Mouse (Mus musculus) MEL (cell line): ENCODE results near the gene 4930578C19Rik. TPM values are rescaled to one million over a fixed set of nuclear protein-coding genes. Genes with fewer than 3 reads are reported as not detected.

Experiments used
- DNase-seq: peaks from one replicate; pipeline ENCODE4 v3.0.0; 2011; ENCODE audit warnings: low read depth, low spot score
- H3K27ac ChIP-seq: 2 replicates; pipeline ENCODE4 v1.5.1; 2012; ENCODE audit warnings: low read depth, mild to moderate bottlenecking, control low read depth, low read length, moderate library complexity; ENCODE audit not compliant: control insufficient read depth
- H3K27me3 ChIP-seq, 2 experiments: fragments of 150-350 bp in 1 of 2; sonication (generic) in 1 of 2; 2 replicates each; pipeline ENCODE4 v1.6.1; 2012; ENCODE audit warnings: low read length in 2 of 2, mild to moderate bottlenecking in 2 of 2, improper control_type of control experiment in 1 of 2, moderate library complexity in 1 of 2; ENCODE audit not compliant: insufficient read depth in 2 of 2, control insufficient read depth in 1 of 2
- H3K36me3 ChIP-seq, 2 experiments: 2 replicates each; pipeline ENCODE4 v1.6.1; 2012 to 2014; ENCODE audit warnings: low read length in 2 of 2, improper control_type of control experiment in 1 of 2, inconsistent platforms in 1 of 2, mild to moderate bottlenecking in 1 of 2; ENCODE audit not compliant: insufficient read depth in 2 of 2, control insufficient read depth in 1 of 2
- H3K4me1 ChIP-seq, 2 experiments: fragments of 150-350 bp in 1 of 2; sonication (generic) in 1 of 2; 2 replicates each; pipeline ENCODE4 v1.6.1; 2012; ENCODE audit warnings: low read length in 2 of 2, improper control_type of control experiment in 1 of 2, mild to moderate bottlenecking in 1 of 2; ENCODE audit not compliant: insufficient read depth in 2 of 2, control insufficient read depth in 1 of 2
- H3K4me3 ChIP-seq, 2 experiments: fragments of 150-350 bp in 1 of 2; sonication (generic) in 1 of 2; 2 replicates each; pipeline ENCODE4 v1.5.1; 2012; ENCODE audit warnings: low read depth in 2 of 2, low read length in 2 of 2, mild to moderate bottlenecking in 2 of 2, moderate library complexity in 2 of 2, control low read depth in 1 of 2, improper control_type of control experiment in 1 of 2; ENCODE audit not compliant: control insufficient read depth in 1 of 2, insufficient read depth in 1 of 2
- H3K79me2 ChIP-seq: 2 replicates; pipeline ENCODE4 v1.6.1; 2012; ENCODE audit warnings: mild to moderate bottlenecking, low read length, moderate library complexity; ENCODE audit not compliant: control insufficient read depth, poor library complexity, insufficient read depth
- H3K9ac ChIP-seq: 2 replicates; pipeline ENCODE4 v1.6.1; 2012; ENCODE audit warnings: low read depth, mild to moderate bottlenecking, control low read depth, low read length, moderate library complexity; ENCODE audit not compliant: control insufficient read depth, poor library complexity, severe bottlenecking
- H3K9me3 ChIP-seq: fragments of 150-350 bp; sonication (generic); replicated peaks from 2 replicates; pipeline ENCODE4 v1.6.1; 2012; ENCODE audit warnings: mild to moderate bottlenecking, low read length, improper control_type of control experiment, moderate library complexity; ENCODE audit not compliant: insufficient read depth
- BHLHE40 ChIP-seq: IDR thresholded peaks from 2 replicates; pipeline ENCODE4 v1.6.1; 2012; ENCODE audit warnings: low read depth, mild to moderate bottlenecking, inconsistent platforms, low read length, improper control_type of control experiment, borderline replicate concordance
- ELF1 ChIP-seq: IDR thresholded peaks from 2 replicates; pipeline ENCODE4 v1.6.1; 2014; ENCODE audit warnings: low read depth, mild to moderate bottlenecking, inconsistent platforms, low read length, improper control_type of control experiment, moderate library complexity
- GATA1 ChIP-seq: IDR thresholded peaks from 2 replicates; pipeline ENCODE4 v1.6.1; 2011; ENCODE audit warnings: low read depth, low read length, improper control_type of control experiment
- MAZ ChIP-seq: IDR thresholded peaks from 2 replicates; pipeline ENCODE4 v1.6.1; 2012; ENCODE audit warnings: low read depth, mild to moderate bottlenecking, inconsistent platforms, low read length, improper control_type of control experiment
- MEF2A ChIP-seq: IDR thresholded peaks from 2 replicates; pipeline ENCODE4 v1.6.1; 2014; ENCODE audit warnings: low read depth, mild to moderate bottlenecking, inconsistent platforms, low read length, improper control_type of control experiment; ENCODE audit not compliant: poor library complexity, insufficient replicate concordance, severe bottlenecking; ENCODE audit errors: extremely low read depth
- MYB ChIP-seq: IDR thresholded peaks from 2 replicates; pipeline ENCODE4 v1.6.1; 2011; ENCODE audit warnings: mild to moderate bottlenecking, low read depth, low read length, improper control_type of control experiment
- POLR2A ChIP-seq, 2 experiments: IDR thresholded peaks; 2 replicates each; pipeline ENCODE4 v1.6.1; 2011 to 2012; ENCODE audit warnings: low read length in 2 of 2, mild to moderate bottlenecking in 2 of 2, control low read depth in 1 of 2, improper control_type of control experiment in 1 of 2, low read depth in 1 of 2, moderate library complexity in 1 of 2; ENCODE audit not compliant: control insufficient read depth in 1 of 2, insufficient read depth in 1 of 2, poor library complexity in 1 of 2
- TAL1 ChIP-seq: IDR thresholded peaks from 2 replicates; pipeline ENCODE4 v1.6.1; 2012; ENCODE audit warnings: mild to moderate bottlenecking, inconsistent platforms, low read length, moderate library complexity, mixed read lengths
- USF2 ChIP-seq, 2 experiments: IDR thresholded peaks; 2 replicates each; pipeline ENCODE4 v1.6.1; 2011 to 2012; ENCODE audit warnings: improper control_type of control experiment in 2 of 2, low read length in 2 of 2, borderline replicate concordance in 1 of 2, inconsistent platforms in 1 of 2, low read depth in 1 of 2, mild to moderate bottlenecking in 1 of 2; ENCODE audit not compliant: insufficient read depth in 1 of 2
- ZC3H11A ChIP-seq: IDR thresholded peaks from 2 replicates; pipeline ENCODE4 v1.6.1; 2012; ENCODE audit warnings: low read depth, mild to moderate bottlenecking, inconsistent platforms, low read length, improper control_type of control experiment
- ZKSCAN1 ChIP-seq: IDR thresholded peaks from 2 replicates; pipeline ENCODE4 v1.6.1; 2012; ENCODE audit warnings: low read depth, mild to moderate bottlenecking, inconsistent platforms, low read length, improper control_type of control experiment, moderate library complexity
- polyA plus RNA-seq, 2 experiments: library from polyadenylated mRNA; stranded (reverse) in 1 of 2; unstranded in 1 of 2; fragments of >175 nt in 1 of 2; fragments of >200 nt in 1 of 2; gene quantifications; 2 replicates each; pipeline versions ENCODE4 v1.2.1 to v1.2.4; 2012; ENCODE audit warnings: low replicate concordance in 2 of 2, low read depth in 1 of 2; ENCODE audit not compliant: insufficient read length in 2 of 2, insufficient read depth in 1 of 2, missing spikeins in 1 of 2
- total RNA-seq: library from RNA; depleted of rRNA; stranded (reverse); fragments of 300-350 nt; gene quantifications from 2 replicates; pipeline ENCODE4 v1.2.3, GENCODE M21; 2012; rRNA removed

The 4930578C19Rik gene
- total RNA-seq: not detected in 2 replicates
- polyA plus RNA-seq: not detected

DNA sequence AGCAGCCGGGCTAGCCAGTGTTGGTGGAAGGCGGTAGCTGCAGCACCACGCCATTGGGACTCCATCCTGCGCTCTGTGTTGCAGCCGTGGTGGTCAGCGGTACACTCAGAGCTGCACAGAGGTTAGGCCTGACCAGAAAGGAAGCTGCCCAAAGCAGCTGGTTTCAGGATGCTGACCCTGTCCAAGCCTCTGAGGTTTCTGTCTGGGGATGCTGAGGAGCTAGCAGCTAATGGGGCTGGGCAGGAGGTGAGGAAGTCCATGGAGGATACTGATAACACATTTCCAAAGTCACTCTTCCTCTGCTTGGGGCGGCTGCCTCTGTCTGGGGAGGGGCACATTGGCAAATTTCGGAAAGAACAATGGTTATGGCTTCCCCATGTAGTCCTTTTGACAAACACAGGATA is at the start of gene 4930578C19Rik:
Gene 4930578C19Rik (minus strand): TSS at position 200 of the 404 bp plus-strand sequence.
- no peak for TF ChIP-seq MAZ
- TF ChIP-seq, all 39 proteins: peak for 0
- H3K27me3 ChIP-seq: no peaks in the 10 kb centered on the region
- no peaks in the 10 kb centered on the region for H3K4me1 ChIP-seq
- no peak for DNase-seq
- no peak within 1 kb of the TSS for H3K4me3 ChIP-seq
- H3K36me3 ChIP-seq: no peaks in the 10 kb centered on the region
- no peak within 1 kb of the TSS for H3K27ac ChIP-seq
- H3K9me3 ChIP-seq: no peaks in the 10 kb centered on the region; the same call in 1 of the 2 replicates
- no peak within 1 kb of the TSS for H3K9ac ChIP-seq
- no peaks in the 10 kb centered on the region for H3K79me2 ChIP-seq

DNA sequence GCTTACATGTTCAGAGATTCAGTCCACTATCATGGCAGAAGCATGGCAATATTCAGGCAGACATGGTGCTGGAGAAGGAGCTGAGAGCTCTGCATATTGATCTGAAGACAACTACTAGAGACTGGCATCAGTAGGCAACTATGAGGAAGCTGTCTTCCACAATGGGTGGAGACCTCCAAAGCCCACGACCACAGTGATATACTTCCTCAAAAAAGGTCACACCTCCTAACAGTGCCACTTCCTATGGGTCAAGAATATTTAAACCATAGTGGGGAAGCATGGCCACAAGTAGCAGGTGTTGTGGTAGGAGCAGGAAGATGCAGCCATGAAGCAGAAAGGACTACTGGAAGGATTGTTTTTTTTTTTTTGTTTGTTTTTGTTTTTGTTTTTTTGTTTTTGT is 6.5 kb upstream of the 4930578C19Rik start:
- no peaks in the 10 kb centered on the region for H3K27me3 ChIP-seq
- H3K9ac ChIP-seq: no peak overlapping the region
- no peaks in the 10 kb centered on the region for H3K79me2 ChIP-seq
- no peaks in the 10 kb centered on the region for H3K9me3 ChIP-seq
- TF ChIP-seq GATA1: no peak
- TF ChIP-seq MYB: no peak
- TF ChIP-seq ZKSCAN1: no peak
- TF ChIP-seq ZC3H11A: no peak
- no peak for TF ChIP-seq BHLHE40
- no peak for TF ChIP-seq TAL1
- no peak for TF ChIP-seq ELF1
- no peak for TF ChIP-seq USF2 (IDR thresholded peaks at IDR 0.05; ENCODE audit: borderline replicate concordance in 1 of 2, insufficient read depth in 1 of 2, low read depth in 1 of 2, low read length in 2 of 2)
- no peak for TF ChIP-seq POLR2A (IDR thresholded peaks at IDR 0.05; ENCODE audit: control insufficient read depth in 1 of 2, insufficient read depth in 1 of 2, low read depth in 1 of 2, low read length in 2 of 2, poor library complexity in 1 of 2)
- no peaks in the 10 kb centered on the region for H3K4me1 ChIP-seq
- no peak for DNase-seq
- H3K36me3 ChIP-seq: no peaks in the 10 kb centered on the region
- H3K4me3 ChIP-seq: no peak overlapping the region
- no peak overlapping the region for H3K27ac ChIP-seq

DNA sequence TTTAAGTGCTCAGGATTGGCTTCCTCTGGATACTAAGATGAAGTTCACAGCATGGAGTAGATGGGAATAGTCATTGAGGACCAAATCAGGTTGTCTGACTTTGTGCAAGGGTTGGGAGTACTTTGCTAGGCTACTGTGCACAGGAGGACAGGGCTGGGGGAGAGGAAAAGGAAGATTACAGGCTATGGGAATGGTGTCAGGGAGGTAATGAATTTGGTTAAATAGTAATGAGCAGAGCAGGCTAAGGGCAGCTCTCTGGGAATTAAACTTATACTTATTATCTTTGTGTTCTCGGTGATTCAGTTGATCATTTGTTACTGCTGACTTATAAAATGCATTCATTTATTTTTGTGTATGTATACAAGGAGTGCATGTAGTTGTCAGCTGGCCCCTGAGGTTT is 1.7 kb upstream of the 4930578C19Rik start:
- Histone ChIP-seq H3K27ac (no peak overlapping the region), H3K4me1 (no peaks in the 10 kb centered on the region), H3K9me3 (no peaks in the 10 kb centered on the region; the same call in 1 of the 2 replicates), H3K36me3 (no peaks in the 10 kb centered on the region), H3K9ac (no peak overlapping the region), H3K27me3 (no peaks in the 10 kb centered on the region), H3K4me3 (no peak overlapping the region), H3K79me2 (no peaks in the 10 kb centered on the region)
- DNase-seq: no peak
- TF ChIP-seq MEF2A: no peak
